Mouse (Mus musculus) activated CD4-positive, CD25-positive, alpha-beta regulatory T cell, adult 4 months (primary cell): ENCODE results near the gene Pnmt. TPM values are rescaled to one million over a fixed set of nuclear protein-coding genes. Genes with fewer than 3 reads are reported as not detected.
A peak's percentile ranks its signal among the peaks of the same experiment; 100 is the strongest.
"Not testable (repeated sequence)": the region's sequence is repeated elsewhere in the genome, so short reads cannot be mapped to it uniquely, and the experiment has no call there.

Experiments
- ATAC-seq: one replicate; pipeline ENCODE4 v1.8.0; 2017
- polyA plus RNA-seq, 2 experiments: library from polyadenylated mRNA; unstranded; fragments of 100-300 nt; shearing (Covaris generic); gene quantifications; one replicate each; pipeline ENCODE4 v1.2.1; 2017

Pnmt gene
- polyA plus RNA-seq, 2 experiments from 2014 or later: not detected

DNA sequence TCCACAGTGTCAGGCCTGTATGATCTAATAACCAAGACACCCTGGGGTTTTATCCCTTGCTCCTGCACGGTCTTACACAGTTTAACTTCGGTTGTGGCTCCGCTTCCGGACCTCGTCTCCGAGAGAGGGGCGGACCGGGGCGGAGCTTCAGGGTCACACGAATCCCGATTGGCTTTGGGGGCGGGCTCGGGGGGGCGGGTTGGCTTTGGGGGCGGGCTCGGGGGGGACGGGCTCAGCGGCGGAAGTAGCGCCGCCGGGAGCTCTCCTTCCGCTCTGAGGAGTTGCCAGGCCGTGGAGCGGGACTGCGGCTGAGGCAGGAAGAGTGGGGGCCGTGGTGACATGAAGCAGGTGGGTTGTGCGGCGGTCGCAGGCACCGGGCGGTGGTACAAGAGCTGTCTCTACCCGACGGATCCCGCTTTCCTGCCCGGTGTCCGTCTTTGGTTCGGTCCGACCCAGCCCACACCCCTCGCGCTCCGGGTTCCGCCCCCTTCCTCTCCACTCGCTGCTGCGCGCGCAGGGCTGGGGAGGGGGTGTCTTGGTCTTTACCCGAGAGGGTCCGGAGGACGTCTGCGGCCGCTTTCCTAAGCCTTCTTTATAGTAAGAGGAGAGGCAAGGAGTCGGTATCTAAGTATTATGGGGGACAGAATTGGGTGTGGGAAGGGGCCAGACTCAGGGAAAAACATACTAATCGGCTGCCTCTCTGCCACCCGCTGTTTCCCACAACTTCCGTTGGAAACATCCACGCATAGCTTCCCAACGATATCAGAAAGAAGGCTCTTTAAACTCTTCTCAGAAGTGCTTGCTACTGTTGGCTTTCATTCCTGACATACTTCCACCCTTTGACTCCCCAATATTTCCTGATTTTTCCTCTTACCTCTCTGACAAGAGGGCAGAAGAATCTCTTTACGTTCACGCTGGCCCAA is 27.8 kb upstream of the Pnmt start, which contains the start of gene Stard3:
Gene Stard3, plus strand, starts transcription at position 208 of the 923 bp plus-strand sequence.
- peak; percentile 78 for ATAC-seq

DNA sequence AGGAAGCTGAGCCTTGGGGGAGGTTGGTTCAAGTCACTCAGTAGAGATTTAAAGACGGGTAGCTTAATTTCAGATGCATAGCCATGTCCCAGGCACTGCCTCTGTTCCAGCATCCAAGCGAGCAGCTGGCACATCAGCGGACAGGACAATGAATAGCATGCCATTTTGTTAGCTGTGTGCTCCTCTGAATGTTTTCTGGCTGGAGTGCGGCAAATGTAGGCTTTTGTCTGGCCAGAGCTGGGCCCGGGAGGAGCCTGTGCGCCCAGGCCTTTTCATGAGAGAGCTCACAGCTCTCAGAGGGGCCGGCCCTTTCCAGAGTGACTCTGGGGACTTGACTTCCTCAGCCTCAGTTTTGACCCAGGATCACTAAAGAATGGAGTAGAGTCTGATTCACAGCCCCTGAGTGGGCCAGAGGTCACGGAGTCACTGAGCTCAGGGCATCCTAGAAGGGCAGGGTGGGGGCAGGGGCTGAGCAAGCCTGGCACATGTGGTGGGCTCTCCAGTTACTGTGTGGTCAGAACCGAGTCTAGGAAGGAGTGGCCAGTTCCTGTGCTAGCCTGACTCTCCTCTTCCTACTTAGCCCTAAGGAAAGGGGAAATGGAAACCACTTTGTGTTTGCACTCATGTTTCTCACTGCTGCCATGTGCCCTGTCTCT is 25.3 kb upstream of the Pnmt start:
- no peak for ATAC-seq

DNA sequence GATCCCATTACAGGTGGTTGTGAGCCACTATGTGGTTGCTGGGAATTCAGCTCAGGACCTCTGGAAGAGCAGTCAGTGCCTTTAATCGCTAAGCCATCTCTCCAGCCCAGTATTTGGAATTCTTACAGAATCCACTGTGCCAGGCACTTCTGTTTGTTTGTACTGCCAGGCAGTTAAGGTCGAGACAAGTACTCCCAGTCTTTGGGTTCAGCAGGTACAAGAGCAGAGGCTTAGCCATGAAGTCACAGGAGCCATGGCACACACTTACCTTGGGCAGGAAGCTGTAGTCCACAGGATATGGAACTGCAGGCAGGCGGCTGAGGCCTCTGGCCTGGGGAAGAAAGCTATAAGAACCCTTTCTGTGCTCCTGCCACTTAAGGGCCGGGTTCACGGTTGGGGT is 22.4 kb upstream of the Pnmt start:
- ATAC-seq: no peak

DNA sequence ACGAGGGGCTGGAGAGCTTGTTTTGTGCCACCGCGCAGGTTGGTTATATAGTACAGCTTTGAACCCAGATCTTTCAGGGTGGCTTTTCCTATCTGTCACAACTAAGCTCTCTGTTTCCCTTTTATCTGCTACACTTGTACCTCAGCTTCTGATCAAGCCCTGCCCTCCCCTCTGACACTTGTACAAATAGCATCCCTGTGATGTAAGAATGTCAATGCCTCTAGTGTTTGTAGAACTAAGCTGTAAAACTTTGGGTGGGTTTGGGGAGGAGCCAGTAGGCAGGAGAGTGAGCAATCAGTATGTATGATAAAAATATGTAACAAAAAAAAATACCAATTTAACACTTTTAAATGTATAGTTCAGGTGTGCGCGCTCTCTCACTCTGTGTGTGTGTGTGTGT is 21.8 kb upstream of the Pnmt start:
- no peak for ATAC-seq

DNA sequence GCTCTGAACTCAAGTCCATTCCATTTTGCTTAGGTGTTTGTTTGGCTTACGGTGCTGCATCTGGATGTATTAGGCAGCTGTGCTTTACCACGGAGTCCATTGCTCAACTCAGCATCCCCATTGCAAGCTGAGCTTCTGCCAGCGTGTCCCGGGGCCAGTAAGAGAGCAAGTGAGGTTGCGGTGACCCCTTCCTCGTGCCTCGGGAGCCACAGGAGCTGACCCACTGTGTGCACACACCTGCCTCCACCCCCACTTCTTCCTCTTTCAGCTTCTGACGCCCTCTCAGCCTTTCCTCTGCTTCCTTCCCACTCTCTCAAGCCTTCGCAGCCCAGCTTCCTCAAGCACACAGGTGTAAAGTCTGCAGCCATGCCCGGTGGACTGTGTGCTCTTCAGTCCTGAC is 20.0 kb upstream of the Pnmt start:
- no peak for ATAC-seq

DNA sequence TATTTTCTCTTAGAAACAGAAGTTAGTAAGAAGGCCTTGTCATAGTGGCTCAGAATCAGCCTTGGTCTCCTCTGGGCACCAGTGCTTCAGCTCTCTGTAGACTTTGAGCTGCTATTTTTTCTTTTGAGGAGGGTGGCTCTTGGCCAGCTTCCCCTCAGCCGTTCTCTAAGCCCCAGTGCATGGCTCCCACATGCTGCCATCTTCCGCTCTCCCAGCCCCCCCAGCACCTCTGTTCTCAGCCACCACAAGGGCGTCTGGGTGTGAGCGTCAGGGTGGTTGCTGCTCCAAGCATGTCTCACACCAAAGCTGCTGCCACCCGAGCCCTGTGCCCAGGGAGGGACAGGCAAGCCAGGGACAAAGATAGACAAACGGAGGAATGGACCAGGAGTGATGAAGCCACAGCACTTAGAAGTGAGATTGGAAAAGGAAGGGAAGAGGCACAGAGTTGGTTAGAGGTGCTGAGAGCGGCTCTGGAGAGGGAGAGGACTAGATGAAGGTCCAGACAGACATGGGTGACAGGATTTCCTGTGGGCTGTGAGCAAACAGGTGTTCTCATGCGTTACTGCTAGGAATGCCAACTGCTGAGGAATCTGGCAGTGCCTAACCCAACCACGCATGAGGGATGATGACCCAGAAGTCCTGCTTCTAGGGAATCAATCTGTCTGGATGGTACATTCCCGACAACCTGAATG is 18.9 kb upstream of the Pnmt start:
- no peak for ATAC-seq

DNA sequence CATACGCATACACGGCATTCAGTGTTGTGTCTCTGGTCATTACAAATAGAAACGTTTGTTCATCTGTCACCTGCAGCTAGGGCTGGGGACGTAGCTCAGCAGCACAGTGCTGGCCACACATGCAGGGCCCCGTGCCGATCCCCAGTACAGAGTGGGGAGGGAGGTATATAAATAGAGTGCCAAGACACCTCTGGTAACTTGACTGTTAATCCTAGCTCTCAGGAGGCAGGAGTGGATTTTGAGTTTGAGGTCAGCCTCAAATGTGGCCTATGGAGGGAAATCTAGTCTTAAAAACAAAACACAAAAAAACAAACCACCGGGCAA is 18.4 kb upstream of the Pnmt start:
- no peak for ATAC-seq

DNA sequence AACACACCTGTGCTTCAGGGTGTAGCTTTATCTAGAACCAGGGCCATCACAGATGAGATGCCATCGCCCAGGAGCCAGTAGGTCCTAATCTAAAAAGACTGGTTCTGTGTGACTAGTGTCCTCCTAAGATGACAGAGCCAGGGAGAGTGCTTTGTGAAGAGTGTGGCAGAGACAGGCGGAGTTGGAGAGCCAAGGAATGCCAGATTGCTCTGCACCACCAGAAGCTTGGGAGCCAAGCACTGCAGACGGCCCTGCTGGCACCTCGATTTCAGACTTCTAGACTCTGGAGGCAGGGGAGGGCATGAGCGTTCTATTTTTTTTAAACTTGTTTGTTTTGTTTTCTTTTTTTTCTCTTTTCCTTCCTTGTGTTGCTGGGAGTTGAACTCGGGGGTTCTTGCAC is 16.9 kb upstream of the Pnmt start:
- ATAC-seq: no peak

DNA sequence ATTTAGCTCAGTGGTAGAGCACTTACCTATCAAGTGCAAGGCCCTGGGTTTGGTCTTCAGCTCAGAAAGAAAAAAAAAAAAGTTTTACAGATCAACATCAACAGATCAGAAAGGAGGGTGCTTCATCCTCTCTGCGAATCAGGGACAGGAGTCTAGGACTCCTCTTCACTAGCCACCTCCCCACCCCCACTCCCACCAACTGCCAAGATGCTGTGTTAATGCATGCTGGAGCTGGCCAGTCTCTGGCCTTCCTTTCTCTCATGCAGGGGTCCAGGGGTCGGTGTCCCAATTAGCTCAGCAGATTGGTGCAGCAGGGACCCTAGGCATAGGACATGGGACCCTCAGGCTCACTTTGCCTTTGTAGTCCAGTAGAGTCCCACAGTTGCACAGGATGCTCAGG is 15.7 kb upstream of the Pnmt start:
- ATAC-seq: no peak

DNA sequence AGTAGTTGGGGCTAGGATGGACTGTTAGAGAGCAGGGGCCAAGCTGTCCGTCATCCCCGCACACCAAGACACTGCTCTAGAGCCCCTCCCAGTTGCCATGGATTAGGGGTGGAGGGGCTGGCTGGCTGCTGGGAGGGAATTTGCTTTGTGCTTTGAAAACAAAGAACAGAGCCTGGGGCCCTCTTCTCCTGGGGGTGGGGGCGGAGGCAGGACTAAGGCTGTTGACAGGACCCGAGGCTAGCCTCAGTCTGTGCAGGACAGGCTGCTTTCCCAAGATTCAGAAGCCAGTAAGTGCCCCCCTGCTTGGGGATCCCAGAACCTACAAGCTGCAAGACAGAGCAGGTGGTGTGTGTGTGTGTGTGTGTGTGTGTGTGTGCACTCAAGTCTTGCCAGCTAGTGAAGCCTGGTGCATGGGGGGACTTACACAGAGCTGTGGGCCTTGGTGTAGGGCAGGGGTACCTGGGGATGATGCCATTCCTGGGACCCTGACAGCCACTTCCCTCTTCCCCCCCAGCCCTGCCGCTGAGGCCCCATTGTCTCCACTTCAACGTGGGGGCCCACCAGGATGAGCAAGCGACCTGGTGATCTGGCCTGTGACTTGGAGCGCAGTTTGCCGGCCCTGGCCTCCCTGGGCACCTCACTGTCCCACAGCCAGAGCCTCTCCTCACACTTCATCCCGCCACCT is 14.6 kb upstream of the Pnmt start:
- no peak for ATAC-seq

DNA sequence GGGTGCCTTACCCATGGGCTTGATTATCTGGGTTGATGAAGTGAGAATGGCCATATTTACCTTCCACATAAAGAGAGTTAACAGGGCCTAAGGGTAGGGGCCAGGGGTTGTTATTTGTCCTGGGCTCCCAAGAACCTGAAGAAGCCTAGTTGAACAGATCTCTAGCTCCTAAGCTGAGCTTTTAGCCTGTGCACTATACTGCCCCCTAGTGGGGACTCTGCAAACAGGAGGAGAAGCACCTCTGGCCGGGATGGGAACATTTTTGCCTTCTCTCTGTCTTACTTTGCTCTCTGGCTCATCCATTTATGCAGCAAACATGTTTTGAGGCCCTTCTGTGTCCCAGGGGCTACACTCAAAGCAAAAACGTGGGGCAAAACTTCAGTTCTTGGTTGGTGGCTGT is 13.8 kb upstream of the Pnmt start:
- no peak for ATAC-seq

DNA sequence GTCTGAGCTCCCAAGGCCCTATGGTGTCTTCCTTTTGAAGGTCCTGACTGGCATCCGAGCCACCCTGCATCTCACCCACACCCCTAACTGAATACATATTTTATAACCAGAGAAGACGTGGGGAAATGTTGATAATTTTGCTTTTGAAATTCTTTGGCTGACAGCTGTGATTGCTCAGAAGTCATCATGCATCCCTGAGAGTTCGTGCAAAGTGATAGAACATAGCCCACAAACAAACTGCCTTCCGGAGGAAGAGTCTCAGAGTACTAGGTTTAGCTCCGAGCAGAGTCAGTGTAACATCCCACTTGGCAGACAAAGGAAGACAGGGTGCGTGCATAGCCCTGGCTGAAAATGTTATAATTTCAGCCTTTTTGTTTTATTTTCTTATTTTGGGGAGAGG is 13.0 kb upstream of the Pnmt start:
- ATAC-seq: no peak

DNA sequence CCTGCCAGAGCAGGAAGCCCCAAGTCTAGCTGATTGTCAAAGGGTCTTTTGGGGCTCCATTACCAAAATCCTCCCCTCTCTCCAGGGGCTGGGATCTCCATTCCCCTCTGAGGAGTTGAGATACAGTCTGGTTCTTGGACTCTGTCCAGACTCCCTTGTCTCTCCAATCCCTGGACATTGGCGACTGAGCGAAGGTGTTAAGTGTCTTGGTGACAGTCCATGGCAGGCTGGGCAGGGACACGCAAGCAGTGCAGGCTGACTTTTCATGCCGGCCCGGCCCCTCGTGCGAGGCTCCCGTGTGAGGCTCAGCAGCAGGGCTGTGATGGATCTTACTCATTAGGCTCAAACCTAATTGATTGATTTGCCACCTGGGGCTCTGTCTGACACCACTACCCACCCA is 12.0 kb upstream of the Pnmt start:
- no peak for ATAC-seq

DNA sequence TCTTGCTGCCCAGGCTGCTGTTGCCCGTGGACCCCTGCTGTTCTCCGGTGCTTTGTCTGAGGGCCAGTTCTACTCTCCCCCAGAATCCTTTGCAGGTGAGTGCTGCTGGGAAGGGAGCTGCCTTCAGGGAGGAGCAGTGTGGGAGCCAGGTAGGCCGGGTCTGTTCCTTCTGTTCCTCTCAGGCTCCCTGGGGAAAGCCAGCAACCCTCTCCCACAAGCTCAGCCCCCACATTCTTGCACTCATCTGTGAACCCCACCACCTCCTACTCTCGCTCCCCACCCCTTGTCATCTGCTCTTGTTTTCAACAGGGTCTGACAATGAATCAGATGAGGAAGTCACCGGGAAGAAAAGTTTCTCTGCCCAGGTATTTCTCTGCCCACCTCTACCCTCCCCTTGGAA is 9.5 kb upstream of the Pnmt start:
- no peak for ATAC-seq

DNA sequence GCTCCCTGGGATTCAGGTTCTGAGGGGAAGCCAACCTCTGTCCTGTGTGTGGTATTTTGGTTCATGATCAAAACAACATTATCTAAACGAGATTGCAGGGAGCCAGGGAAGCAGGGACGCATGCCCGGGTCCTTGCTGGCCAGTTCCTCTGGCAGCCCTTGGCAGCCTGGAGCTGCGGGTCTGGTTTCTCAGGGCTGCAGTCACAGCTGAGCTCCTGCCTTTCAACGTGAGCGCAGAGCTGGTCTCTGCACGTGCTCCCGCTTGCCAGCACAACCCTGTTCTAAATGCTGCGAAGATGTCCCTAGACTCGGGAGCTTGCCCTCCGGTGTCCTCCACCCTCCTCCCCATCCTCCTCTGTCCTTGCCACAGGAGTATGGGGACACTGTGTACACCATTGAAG is 8.5 kb upstream of the Pnmt start:
- ATAC-seq: no peak

DNA sequence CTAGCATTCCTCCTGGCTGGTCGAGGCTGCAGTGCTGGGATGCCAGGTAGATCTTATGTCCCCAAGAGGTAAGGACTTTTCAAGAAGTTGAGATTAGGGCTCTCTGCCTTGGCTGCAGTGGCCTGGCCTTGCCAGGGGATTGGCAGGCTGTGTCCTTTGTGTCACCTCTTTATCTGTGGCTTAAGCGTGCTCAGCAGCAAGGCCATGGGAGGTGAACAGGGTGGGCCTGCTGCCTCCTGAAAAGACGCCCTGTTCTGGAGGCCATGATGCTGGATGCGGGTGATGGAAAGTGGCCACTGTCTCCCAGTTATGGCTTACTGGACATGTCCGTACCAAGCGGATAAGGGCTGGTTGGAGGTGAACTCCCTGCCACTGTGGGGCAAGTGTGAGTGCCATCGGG is 6.9 kb upstream of the Pnmt start:
- ATAC-seq: no peak

DNA sequence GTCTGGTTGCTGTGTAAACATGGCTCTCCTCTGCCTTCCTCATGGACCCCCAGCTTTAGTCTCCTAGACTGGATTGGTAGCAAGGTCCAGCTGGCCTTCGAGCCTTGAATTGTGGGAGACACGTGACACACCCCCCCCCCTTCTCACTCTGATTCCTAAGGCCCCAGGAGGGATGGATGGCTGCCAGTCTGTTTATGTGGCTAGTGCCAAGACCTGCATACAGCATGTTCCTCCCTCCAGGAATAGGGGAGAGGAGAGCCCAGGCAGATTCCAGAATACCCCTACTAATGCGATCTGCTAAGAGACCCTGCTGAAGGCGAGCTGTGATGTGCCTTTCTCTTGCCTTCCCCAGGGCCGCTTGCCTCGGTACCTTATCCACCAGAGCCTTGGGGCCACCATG is 6.1 kb upstream of the Pnmt start:
- ATAC-seq: no peak

DNA sequence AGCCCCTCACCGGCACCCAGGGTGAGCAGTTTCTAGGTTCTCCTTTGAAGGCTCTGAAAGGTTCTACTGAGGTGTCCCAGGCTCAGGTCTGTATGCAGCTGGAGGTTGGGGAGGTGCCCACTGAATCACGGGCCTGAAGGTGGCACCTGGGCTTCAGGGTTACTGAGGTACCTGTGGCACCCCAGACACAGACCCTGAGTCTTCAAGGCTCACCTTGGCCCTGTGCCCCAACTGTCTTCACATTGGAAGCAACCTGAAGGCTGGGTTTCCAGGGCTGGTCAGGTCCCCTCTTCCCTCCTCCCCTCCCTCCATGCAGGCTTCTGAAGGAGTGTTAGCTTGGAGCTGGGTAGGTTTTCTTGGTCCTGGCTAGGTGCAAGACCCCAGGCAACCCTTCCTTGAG is 4.6 kb upstream of the Pnmt start:
- ATAC-seq: no peak

DNA sequence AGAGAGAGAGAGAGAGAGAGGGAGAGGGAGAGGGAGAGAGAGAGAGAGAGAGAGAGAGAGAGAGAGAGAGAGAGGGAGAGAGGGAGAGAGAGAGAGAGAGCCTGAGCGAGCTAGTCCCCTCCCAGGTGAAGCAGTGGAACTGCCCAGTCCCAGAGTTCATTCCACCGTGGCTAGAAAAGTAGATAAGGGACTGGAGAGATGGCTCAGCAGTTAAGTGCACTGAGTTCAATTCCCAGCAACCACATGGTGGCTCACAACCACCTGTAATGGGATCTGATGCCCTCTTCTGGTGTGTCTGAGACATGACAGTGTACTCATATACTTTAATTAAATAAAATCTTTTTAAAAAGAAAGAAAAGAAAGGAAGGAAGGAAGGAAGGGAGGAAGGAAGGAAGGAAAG is 3.8 kb upstream of the Pnmt start:
- not testable (repeated sequence) for ATAC-seq

DNA sequence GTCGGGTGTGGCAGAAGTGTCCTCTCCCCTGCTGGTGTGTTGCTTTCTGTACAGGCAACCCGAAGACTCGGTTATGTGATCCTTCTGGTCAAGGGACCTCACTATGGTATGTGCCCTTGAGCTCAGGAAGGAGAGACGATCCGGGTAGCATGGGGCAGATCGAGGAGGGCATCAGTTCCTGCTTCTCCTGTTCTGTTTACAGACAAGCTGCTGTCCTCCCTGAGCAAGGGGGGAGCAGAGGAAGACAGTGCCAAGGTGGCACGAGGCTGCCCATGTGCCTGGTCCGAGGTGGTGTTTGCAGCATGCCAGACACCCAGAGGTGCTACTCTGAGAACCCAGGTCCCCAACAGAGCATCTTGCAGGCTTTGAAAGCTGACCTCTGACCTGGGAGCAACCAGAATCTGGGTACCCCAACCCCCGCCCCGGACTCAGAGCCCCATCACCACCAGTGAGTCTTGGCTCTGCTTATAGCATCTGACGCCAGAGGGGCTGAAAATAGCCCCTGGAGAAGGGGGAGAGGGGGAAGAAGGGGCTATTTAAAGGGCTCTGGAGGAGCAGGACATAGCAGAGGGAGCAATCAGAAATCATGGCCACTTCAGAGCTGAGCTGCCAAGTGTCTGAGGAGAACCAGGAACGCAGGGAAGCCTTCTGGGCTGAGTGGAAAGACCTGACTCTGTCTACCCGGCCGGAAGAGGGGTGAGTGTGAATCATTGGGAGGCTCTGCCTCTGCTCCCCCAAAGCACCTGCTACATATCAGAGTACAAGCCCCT is 2.8 kb upstream of the Pnmt start, which contains the start of gene Tcap:
Gene Tcap, plus strand, starts transcription at position 551 of the 770 bp plus-strand sequence.
- no peak for ATAC-seq

DNA sequence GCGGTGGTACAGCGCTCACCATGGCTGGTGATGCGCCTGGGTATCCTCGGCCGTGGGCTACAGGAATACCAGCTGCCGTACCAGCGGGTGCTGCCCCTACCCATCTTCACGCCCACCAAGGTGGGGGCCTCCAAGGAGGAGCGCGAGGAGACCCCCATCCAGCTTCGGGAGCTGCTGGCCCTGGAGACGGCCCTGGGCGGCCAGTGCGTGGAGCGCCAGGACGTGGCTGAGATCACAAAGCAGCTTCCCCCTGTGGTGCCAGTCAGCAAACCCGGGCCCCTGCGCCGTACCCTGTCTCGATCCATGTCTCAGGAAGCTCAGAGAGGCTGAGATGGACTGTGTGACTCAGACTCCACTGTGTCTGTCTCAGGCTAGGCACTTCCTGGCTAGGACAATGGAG is 2.0 kb upstream of the Pnmt start:
- ATAC-seq: no peak
